Mouse (Mus musculus): Measurements from ENCODE around the gene Hmgxb4. TPM values are rescaled to one million over a fixed set of nuclear protein-coding genes. Genes with fewer than 3 reads are reported as not detected.
"Not testable (repeated sequence)": the region's sequence is repeated elsewhere in the genome, so short reads cannot be mapped to it uniquely, and the experiment has no call there.

Gene Hmgxb4
- total and polyA plus RNA-seq, 3 experiments: 21.8 to 32.6 TPM; not detected in 1

DNA sequence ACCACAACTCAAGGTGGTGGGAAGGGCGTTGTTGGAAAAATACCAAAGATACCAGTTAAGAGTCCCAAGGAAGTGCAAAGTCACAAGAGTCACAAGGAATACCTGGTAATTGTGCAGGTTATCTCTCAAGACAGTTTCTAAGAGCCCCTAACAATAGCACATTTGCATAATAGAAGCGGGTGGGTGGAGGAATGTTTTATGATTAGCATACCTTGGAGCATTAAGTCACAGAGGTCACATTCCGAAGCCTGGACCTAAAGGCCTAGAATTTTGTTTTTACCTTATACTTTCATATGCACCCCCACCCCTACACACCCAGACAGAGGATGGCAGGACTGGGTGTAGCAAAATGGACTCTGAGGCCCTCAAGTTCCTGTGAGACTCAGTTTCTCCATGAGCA lies 22.9 kb upstream of the Hmgxb4 start:
- not testable (repeated sequence) for H3K27me3 ChIP-seq (ENCODE audit: control insufficient read depth in 1 of 2, insufficient read depth in 2 of 2, low read length in 2 of 2); H3K36me3 ChIP-seq (ENCODE audit: control insufficient read depth in 1 of 2, insufficient read depth in 2 of 2, low read length in 2 of 2); DNase-seq (ENCODE audit: low read depth, low spot score); H3K27ac ChIP-seq (ENCODE audit: control insufficient read depth, low read depth, low read length); H3K4me1 ChIP-seq (ENCODE audit: control insufficient read depth in 1 of 2, insufficient read depth in 2 of 2, low read length in 2 of 2); H3K9ac ChIP-seq (ENCODE audit: control insufficient read depth, low read depth, low read length, poor library complexity, severe bottlenecking); H3K79me2 ChIP-seq (ENCODE audit: control insufficient read depth, insufficient read depth, low read length, poor library complexity); H3K9me3 ChIP-seq (replicated peaks; ENCODE audit: insufficient read depth, low read length); H3K4me3 ChIP-seq (ENCODE audit: control insufficient read depth in 1 of 2, insufficient read depth in 1 of 2, low read depth in 2 of 2, low read length in 2 of 2)

DNA sequence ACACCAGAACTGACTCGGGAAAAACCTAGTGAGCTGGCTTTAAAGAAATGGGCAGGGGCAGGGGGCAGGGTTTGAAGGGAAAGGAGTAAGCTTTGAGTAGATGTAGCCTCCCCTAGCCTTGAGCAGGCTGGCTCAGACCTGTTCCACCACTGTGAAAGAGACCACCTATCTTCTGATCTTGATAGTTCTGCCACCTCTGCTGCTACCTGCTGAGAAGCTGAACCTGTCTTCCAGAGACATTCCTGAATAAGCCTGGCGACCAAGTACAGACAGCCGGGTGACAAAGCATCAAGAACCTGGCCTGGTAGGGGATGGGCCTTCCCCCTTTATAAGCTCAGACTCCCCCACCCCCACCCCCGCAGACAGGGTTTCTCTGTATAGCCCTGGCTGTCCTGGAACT lies 21.5 kb upstream of the Hmgxb4 start:
- H3K27ac ChIP-seq (ENCODE audit: control insufficient read depth, low read depth, low read length): no peak overlapping the region

DNA sequence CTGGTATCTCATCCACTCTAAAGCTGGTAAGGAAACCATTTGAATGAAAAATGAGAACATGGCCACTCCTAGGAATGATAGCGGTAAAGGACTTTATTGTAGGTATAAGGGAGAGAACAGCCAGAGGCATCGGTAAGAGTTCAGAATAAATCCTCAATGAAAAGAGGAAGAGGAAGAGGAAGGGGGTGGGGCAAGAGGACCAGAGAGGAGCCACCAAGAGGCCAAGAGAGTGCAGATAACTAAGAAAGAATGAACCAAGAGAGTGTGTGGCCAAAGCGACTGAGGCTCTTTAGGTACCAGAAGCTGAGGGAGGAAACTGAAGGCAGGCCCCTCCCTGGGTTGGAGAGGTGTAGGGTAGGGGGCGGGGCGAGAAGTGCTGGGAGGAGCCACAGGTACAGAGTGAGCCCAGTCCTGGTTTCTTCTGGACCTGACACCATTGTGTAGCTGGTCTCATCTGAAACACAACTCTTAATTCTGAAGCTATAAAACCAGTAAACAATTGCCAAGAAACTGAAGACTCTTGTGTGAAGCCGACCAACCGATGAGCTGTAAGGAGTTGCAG lies 20.8 kb upstream of the Hmgxb4 start:
- H3K9ac ChIP-seq (ENCODE audit: control insufficient read depth, low read depth, low read length, poor library complexity, severe bottlenecking): no peak overlapping the region
- TF ChIP-seq RAD21 (IDR thresholded peaks at IDR 0.05; ENCODE audit: low read depth, low read length): no peak
- no peak for TF ChIP-seq KAT2A (conservative IDR thresholded peaks at IDR 0.05; ENCODE audit: low read depth, low read length)
- TF ChIP-seq MXI1 (IDR thresholded peaks at IDR 0.05; ENCODE audit: low read depth, low read length): no peak
- no peak for TF ChIP-seq NRF1 (IDR thresholded peaks at IDR 0.05; ENCODE audit: insufficient read depth, low read depth, low read length, poor library complexity, severe bottlenecking)
- no peak for TF ChIP-seq HCFC1 (IDR thresholded peaks at IDR 0.05; ENCODE audit: low read depth, low read length)
- no peak for TF ChIP-seq TBP (IDR thresholded peaks at IDR 0.05; ENCODE audit: low read depth, low read length)
- TF ChIP-seq USF1 (IDR thresholded peaks at IDR 0.05; ENCODE audit: low read depth, low read length): no peak
- no peak for TF ChIP-seq BHLHE40 (IDR thresholded peaks at IDR 0.05; ENCODE audit: borderline replicate concordance, low read depth, low read length)
- TF ChIP-seq ETS1 (IDR thresholded peaks at IDR 0.05; ENCODE audit: low read depth, low read length): no peak
- no peak for TF ChIP-seq MAX (IDR thresholded peaks at IDR 0.05; ENCODE audit: low read length)
- no peak for TF ChIP-seq JUND (IDR thresholded peaks at IDR 0.05; ENCODE audit: low read depth, low read length)
- no peaks in the 10 kb centered on the region for H3K79me2 ChIP-seq (ENCODE audit: control insufficient read depth, insufficient read depth, low read length, poor library complexity)
- no peaks in the 10 kb centered on the region for H3K36me3 ChIP-seq (ENCODE audit: control insufficient read depth in 1 of 2, insufficient read depth in 2 of 2, low read length in 2 of 2)
- DNase-seq (ENCODE audit: low read depth, low spot score): peak; percentile 41
- H3K4me3 ChIP-seq (ENCODE audit: control insufficient read depth in 1 of 2, insufficient read depth in 1 of 2, low read depth in 2 of 2, low read length in 2 of 2): no peak overlapping the region
- H3K27ac ChIP-seq (ENCODE audit: control insufficient read depth, low read depth, low read length): no peak overlapping the region
- no peaks in the 10 kb centered on the region for H3K4me1 ChIP-seq (ENCODE audit: control insufficient read depth in 1 of 2, insufficient read depth in 2 of 2, low read length in 2 of 2)
- no peaks in the 10 kb centered on the region for H3K27me3 ChIP-seq (ENCODE audit: control insufficient read depth in 1 of 2, insufficient read depth in 2 of 2, low read length in 2 of 2)
- no peaks in the 10 kb centered on the region for H3K9me3 ChIP-seq (replicated peaks; ENCODE audit: insufficient read depth, low read length)

More for the DNA sequence above, 21.5 kb upstream of the Hmgxb4 start:
- no peak overlapping the region for H3K4me3 ChIP-seq (ENCODE audit: control insufficient read depth in 1 of 2, insufficient read depth in 1 of 2, low read depth in 2 of 2, low read length in 2 of 2)
- no peak for TF ChIP-seq ZNF384 (IDR thresholded peaks at IDR 0.05; ENCODE audit: low read depth, low read length)
- no peak for TF ChIP-seq SMC3 (IDR thresholded peaks at IDR 0.05; ENCODE audit: low read depth, low read length)
- no peak for TF ChIP-seq POLR2A (IDR thresholded peaks at IDR 0.05; ENCODE audit: control insufficient read depth in 1 of 2, insufficient read depth in 1 of 2, low read depth in 1 of 2, low read length in 2 of 2, poor library complexity in 1 of 2)
- TF ChIP-seq CTCF (IDR thresholded peaks at IDR 0.05 in 2 of 3, conservative IDR thresholded peaks at IDR 0.05 in 1 of 3; ENCODE audit: control insufficient read depth in 1 of 3, insufficient read depth in 1 of 3, low read depth in 2 of 3, low read length in 3 of 3, poor library complexity in 1 of 3, severe bottlenecking in 1 of 3): no peak
- no peak for TF ChIP-seq KAT2A (conservative IDR thresholded peaks at IDR 0.05; ENCODE audit: low read depth, low read length)
- no peak for TF ChIP-seq GATA1 (IDR thresholded peaks at IDR 0.05; ENCODE audit: low read depth, low read length)
- no peak for TF ChIP-seq JUND (IDR thresholded peaks at IDR 0.05; ENCODE audit: low read depth, low read length)
- TF ChIP-seq TBP (IDR thresholded peaks at IDR 0.05; ENCODE audit: low read depth, low read length): no peak
- TF ChIP-seq HCFC1 (IDR thresholded peaks at IDR 0.05; ENCODE audit: low read depth, low read length): no peak
- TF ChIP-seq MXI1 (IDR thresholded peaks at IDR 0.05; ENCODE audit: low read depth, low read length): no peak
- TF ChIP-seq POLR2AphosphoS5 (IDR thresholded peaks at IDR 0.05; ENCODE audit: borderline replicate concordance, low read depth, low read length): no peak
- no peak for TF ChIP-seq MAZ (IDR thresholded peaks at IDR 0.05; ENCODE audit: low read depth, low read length)
- no peak for TF ChIP-seq USF2 (IDR thresholded peaks at IDR 0.05; ENCODE audit: borderline replicate concordance in 1 of 2, insufficient read depth in 1 of 2, low read depth in 1 of 2, low read length in 2 of 2)
- no peak for TF ChIP-seq RAD21 (IDR thresholded peaks at IDR 0.05; ENCODE audit: low read depth, low read length)
- no peak for TF ChIP-seq ELF1 (IDR thresholded peaks at IDR 0.05; ENCODE audit: low read depth, low read length)
- no peak for TF ChIP-seq TAL1 (IDR thresholded peaks at IDR 0.05; ENCODE audit: low read length)
- TF ChIP-seq USF1 (IDR thresholded peaks at IDR 0.05; ENCODE audit: low read depth, low read length): no peak
- TF ChIP-seq BHLHE40 (IDR thresholded peaks at IDR 0.05; ENCODE audit: borderline replicate concordance, low read depth, low read length): no peak
- no peak for TF ChIP-seq MAX (IDR thresholded peaks at IDR 0.05; ENCODE audit: low read length)
- TF ChIP-seq MEF2A (IDR thresholded peaks at IDR 0.05; ENCODE audit: extremely low read depth, insufficient replicate concordance, low read depth, low read length, poor library complexity, severe bottlenecking): no peak
- no peaks in the 10 kb centered on the region for H3K79me2 ChIP-seq (ENCODE audit: control insufficient read depth, insufficient read depth, low read length, poor library complexity)
- DNase-seq (ENCODE audit: low read depth, low spot score): no peak
- no peaks in the 10 kb centered on the region for H3K9me3 ChIP-seq (replicated peaks; ENCODE audit: insufficient read depth, low read length)
- H3K9ac ChIP-seq (ENCODE audit: control insufficient read depth, low read depth, low read length, poor library complexity, severe bottlenecking): no peak overlapping the region
- H3K27me3 ChIP-seq (ENCODE audit: control insufficient read depth in 1 of 2, insufficient read depth in 2 of 2, low read length in 2 of 2): peaks cover 0 to 1% of the 10 kb centered on the region in 2 experiments; a peak in 1 of 4 replicates
- no peaks in the 10 kb centered on the region for H3K36me3 ChIP-seq (ENCODE audit: control insufficient read depth in 1 of 2, insufficient read depth in 2 of 2, low read length in 2 of 2)
- no peaks in the 10 kb centered on the region for H3K4me1 ChIP-seq (ENCODE audit: control insufficient read depth in 1 of 2, insufficient read depth in 2 of 2, low read length in 2 of 2)
